Mouse (Mus musculus) R1 (cell line): Measurements from ENCODE around the gene Chdh.

Experiments used
- DNase-seq: peaks from one replicate; pipeline ENCODE4 v3.0.0-alpha.2; 2018; ENCODE audit warnings: low read depth, low spot score

The Chdh gene

GRCm38 (mm10) chr14:30008733-30009575 is at the start of gene Chdh, which contains the start of gene Il17rb:
Gene Chdh, plus strand, starts transcription at chr14:30009023.
Gene Il17rb, minus strand, starts transcription at chr14:30008896.
- DNase-seq, result no peak

- DNase-seq, result peak; percentile 61
Observed at GRCm38 (mm10) chr14:29967611-29968010, 41.2 kb upstream of the Chdh start.

GRCm38 (mm10) chr14:29968075-29968821 is 40.6 kb upstream of the Chdh start, which contains the start of gene Selenok:
Gene Selenok, plus strand, starts transcription at chr14:29968308.
- DNase-seq, result peak; percentile 100

GRCm38 (mm10) chr14:29971446-29971845 is 37.4 kb upstream of the Chdh start:
- DNase-seq, result no peak

GRCm38 (mm10) chr14:29971993-29972392 is 36.8 kb upstream of the Chdh start:
- no peak for DNase-seq

GRCm38 (mm10) chr14:29976927-29977326 is 31.9 kb upstream of the Chdh start:
- DNase-seq, result no peak

- DNase-seq, result peak; percentile 91
Observed at GRCm38 (mm10) chr14:29978254-29979204, 30.3 kb upstream of the Chdh start, which contains the start of gene Actr8. Gene Actr8, plus strand, starts transcription at chr14:29978337.

- peak; percentile 85 for DNase-seq
Observed at GRCm38 (mm10) chr14:29980447-29981205, 28.2 kb upstream of the Chdh start.

- DNase-seq, result no peak
Observed at GRCm38 (mm10) chr14:29986096-29986495, 22.7 kb upstream of the Chdh start.

- DNase-seq, result no peak
Observed at GRCm38 (mm10) chr14:29987276-29987675, 21.5 kb upstream of the Chdh start.

- DNase-seq, result no peak
Observed at GRCm38 (mm10) chr14:29987739-29988138, 21.1 kb upstream of the Chdh start.

GRCm38 (mm10) chr14:29988337-29988736 is 20.5 kb upstream of the Chdh start:
- no peak for DNase-seq

- no peak for DNase-seq
Observed at GRCm38 (mm10) chr14:29994976-29995375, 13.8 kb upstream of the Chdh start.

GRCm38 (mm10) chr14:29996000-29996751 is 12.6 kb upstream of the Chdh start:
- no peak for DNase-seq

- no peak for DNase-seq
Observed at GRCm38 (mm10) chr14:29997345-29997744, 11.5 kb upstream of the Chdh start.

GRCm38 (mm10) chr14:29998747-29999474 is 9.9 kb upstream of the Chdh start:
- DNase-seq, result peak; percentile 21

GRCm38 (mm10) chr14:29999475-29999811 is 9.4 kb upstream of the Chdh start:
- no peak for DNase-seq

GRCm38 (mm10) chr14:30009864-30010560 is 1.2 kb downstream of the Chdh start:
- no peak for DNase-seq
